ENCODE assay signal across 11 mouse cellular contexts in the genomic region with DNA sequence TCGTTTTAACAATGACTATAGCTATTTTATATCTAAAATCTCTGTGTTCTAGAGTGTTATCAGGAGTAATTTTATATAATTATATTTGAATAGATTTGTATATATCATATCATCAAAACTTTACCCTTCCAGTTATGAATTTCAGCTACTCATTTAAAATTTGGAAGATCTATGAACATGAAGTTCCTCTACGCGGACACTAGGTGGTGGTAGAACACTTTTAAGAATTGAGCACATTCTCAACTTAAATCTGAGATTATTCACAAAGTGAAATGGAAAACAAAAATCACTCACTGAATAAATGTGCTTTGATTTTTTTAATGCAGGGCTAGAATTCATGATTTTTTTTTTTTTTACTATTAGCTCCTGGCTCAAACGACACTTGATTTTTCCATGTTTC.
DNase-seq lines count a peak whose midpoint lies in the region; ATAC-seq and TF ChIP-seq lines count a peak whose summit lies in the region.
"Had no signal": no experiment of that assay in that cellular context is flagged by ENCODE, and none has a peak within 500 bp of the region (broad histone marks: within the 10 kb centered on the region; RNA-seq: fewer than 3 reads in every experiment).

No protein-coding gene starts in this region.

- H3K4me3 ChIP-seq in limb, embryonic 14.5 days (replicated peaks; ENCODE audit: low read length), result no peak overlapping the region
- H3K4me3 ChIP-seq in limb, embryonic 10.5 days, result no peak overlapping the region
- no peak overlapping the region for H3K4me3 ChIP-seq in neural tube, embryonic 15.5 days (replicated peaks)
- H3K4me3 ChIP-seq: erythroblast, embryonic 14.5 days; neural tube, embryonic 12.5 days had no signal

- no peaks in the 10 kb centered on the region for H3K9me3 ChIP-seq in limb, embryonic 14.5 days (ENCODE audit: control insufficient read depth, low read length)
- no peaks in the 10 kb centered on the region for H3K9me3 ChIP-seq in limb, embryonic 10.5 days (replicated peaks)
- H3K9me3 ChIP-seq in neural tube, embryonic 15.5 days (replicated peaks), result no peaks in the 10 kb centered on the region

- no peak for TF ChIP-seq POLR2A in limb, embryonic 14.5 days (IDR thresholded peaks at IDR 0.05; ENCODE audit: borderline replicate concordance, extremely low read depth, insufficient read depth, insufficient read length)

- intact Hi-C loops in left cerebral cortex, postnatal 14 days (cut with DNase I), result loop anchor here (5.0 kb wide), 2 partner anchors 1894 to 1909 kb away; no protein-coding TSS in a partner anchor

- no peaks in the 10 kb centered on the region for H3K36me3 ChIP-seq in limb, embryonic 14.5 days (ENCODE audit: control insufficient read depth, insufficient read depth, low read length)
- H3K36me3 ChIP-seq in limb, embryonic 10.5 days, result no peaks in the 10 kb centered on the region
- no peaks in the 10 kb centered on the region for H3K36me3 ChIP-seq in neural tube, embryonic 15.5 days
- H3K36me3 ChIP-seq: neural tube, embryonic 12.5 days had no signal

- H3K27ac ChIP-seq in limb, embryonic 14.5 days (replicated peaks; ENCODE audit: low read depth, low read length), result no peak overlapping the region
- H3K27ac ChIP-seq in limb, embryonic 10.5 days, result no peak overlapping the region
- H3K27ac ChIP-seq in neural tube, embryonic 15.5 days (replicated peaks), result no peak overlapping the region
- H3K27ac ChIP-seq: neural tube, embryonic 12.5 days had no signal

- peak; percentile 19 to 34 for DNase-seq in cerebellum, postnatal 14 days
- DNase-seq in cerebellum, adult 18-20 months, result no peak
- DNase-seq in limb, embryonic 14.5 days (ENCODE audit: low spot score), result peak; percentile 62
- no peak for DNase-seq in limb, embryonic 10.5 days (ENCODE audit: low spot score)
- peak; percentile 42 for DNase-seq in adipocyte (ENCODE audit: low spot score)
- peak; percentile 7 for DNase-seq in naive thymus-derived CD4-positive, alpha-beta T cell, adult 2 months (ENCODE audit: low read depth)
- no peak for DNase-seq in left cerebral cortex, postnatal 14 days (ENCODE audit: low spot score in 2 of 2)
- DNase-seq: lung, adult 2 months had no signal

- H3K4me2 ChIP-seq in limb, embryonic 14.5 days (replicated peaks; ENCODE audit: low read depth, low read length, severe bottlenecking), result no peak overlapping the region
- H3K4me2 ChIP-seq in neural tube, embryonic 15.5 days, result no peak overlapping the region
- H3K4me2 ChIP-seq: neural tube, embryonic 12.5 days had no signal

- WGBS in limb, embryonic 14.5 days, result 30% methylated on average over 4 of the region's 4 CpGs
- WGBS in limb, embryonic 10.5 days, result 38% methylated on average over 4 of the region's 4 CpGs
- 41% methylated on average over 4 of the region's 4 CpGs for WGBS in neural tube, embryonic 15.5 days

- H3K27me3 ChIP-seq in limb, embryonic 14.5 days (ENCODE audit: control insufficient read depth, insufficient read depth, low read length), result no peaks in the 10 kb centered on the region
- no peaks in the 10 kb centered on the region for H3K27me3 ChIP-seq in limb, embryonic 10.5 days (ENCODE audit: low read depth, poor library complexity, severe bottlenecking)
- H3K27me3 ChIP-seq in neural tube, embryonic 15.5 days (replicated peaks), result no peaks in the 10 kb centered on the region
- H3K27me3 ChIP-seq: neural tube, embryonic 12.5 days had no signal

- H3K9ac ChIP-seq in limb, embryonic 14.5 days (ENCODE audit: low read depth, low read length, severe bottlenecking), result no peak overlapping the region
- H3K9ac ChIP-seq in neural tube, embryonic 15.5 days (replicated peaks), result no peak overlapping the region
- H3K9ac ChIP-seq: neural tube, embryonic 12.5 days had no signal

- no peak for ATAC-seq in limb, embryonic 14.5 days (ENCODE audit: low FRiP score, low read depth)
- ATAC-seq in neural tube, embryonic 15.5 days (ENCODE audit: low FRiP score), result no peak

- H3K4me1 ChIP-seq in limb, embryonic 14.5 days (ENCODE audit: control insufficient read depth, insufficient read depth, low read length), result no peaks in the 10 kb centered on the region
- no peaks in the 10 kb centered on the region for H3K4me1 ChIP-seq in limb, embryonic 10.5 days
- H3K4me1 ChIP-seq in neural tube, embryonic 15.5 days, result no peaks in the 10 kb centered on the region
- H3K4me1 ChIP-seq: neural tube, embryonic 12.5 days had no signal

Comparison
In these comparisons a context has a peak if more than half of its experiments do, and no peak if none do; other contexts are left out.
1. DNase-seq: peak in cerebellum, postnatal 14 days (2 of 2), limb, embryonic 14.5 days (single experiment), adipocyte (single experiment) and naive thymus-derived CD4-positive, alpha-beta T cell, adult 2 months (single experiment); none in cerebellum, adult 18-20 months (0 of 2), limb, embryonic 10.5 days (single experiment) and left cerebral cortex, postnatal 14 days (0 of 2).